Mouse (Mus musculus) liver, embryonic 13.5 days (tissue): ENCODE measurements around the gene Slc12a7. TPM values are rescaled to one million over a fixed set of nuclear protein-coding genes. Genes with fewer than 3 reads are reported as not detected.

Source experiments
- ATAC-seq: fragments of 200-750 bp; cut with Nextera tagmentation; 2 replicates; pipeline ENCODE4 v1.8.0; 2017; ENCODE audit warnings: low read depth, mild to moderate bottlenecking, moderate number of reproducible peaks, moderate library complexity
- DNase-seq: peaks from one replicate; pipeline ENCODE4 v3.0.0; 2022
- H3K27ac ChIP-seq: fragments of 300-500 bp; sonication (generic); 2 replicates; pipeline ENCODE4 v1.5.1; 2015; ENCODE audit warnings: moderate library complexity, mild to moderate bottlenecking, inconsistent platforms
- H3K27me3 ChIP-seq: fragments of 300-500 bp; sonication (generic); 2 replicates; pipeline ENCODE4 v1.6.1; 2015; ENCODE audit warnings: mild to moderate bottlenecking, inconsistent platforms
- H3K36me3 ChIP-seq: fragments of 300-500 bp; sonication (generic); 2 replicates; pipeline ENCODE4 v1.6.1; 2015; ENCODE audit warnings: mild to moderate bottlenecking, inconsistent platforms
- H3K4me1 ChIP-seq: fragments of 300-500 bp; sonication (generic); replicated peaks from 2 replicates; pipeline ENCODE4 v1.6.1; 2015; ENCODE audit warnings: inconsistent platforms
- H3K4me2 ChIP-seq: fragments of 300-500 bp; sonication (generic); 2 replicates; pipeline ENCODE4 v1.6.1; 2015; ENCODE audit warnings: inconsistent platforms, mild to moderate bottlenecking, moderate library complexity
- H3K4me3 ChIP-seq: fragments of 300-500 bp; sonication (generic); replicated peaks from 2 replicates; pipeline ENCODE4 v1.5.1; 2015; ENCODE audit warnings: mild to moderate bottlenecking, inconsistent platforms
- H3K9ac ChIP-seq: fragments of 300-500 bp; sonication (generic); 2 replicates; pipeline ENCODE4 v1.6.1; 2015; ENCODE audit warnings: mild to moderate bottlenecking, inconsistent platforms
- H3K9me3 ChIP-seq: fragments of 300-500 bp; sonication (generic); replicated peaks from 2 replicates; pipeline ENCODE4 v1.6.1; 2016; ENCODE audit warnings: inconsistent platforms
- WGBS: fragments of 180-500 bp; shearing (Covaris S2); methylation state at CpG from one replicate; pipeline ENCODE4 v1.1.7; 2015; ENCODE audit not compliant: insufficient replicate concordance; 5-methylcytosine and 5-hydroxymethylcytosine counted together
- polyA plus RNA-seq: library from polyadenylated mRNA; unstranded; fragments of >200 nt; fragmentation: Nextera tagmentation; extraction: Ambion mirVana; gene quantifications from 2 replicates; pipeline ENCODE4 v1.2.1, GENCODE M21; 2015

Slc12a7 gene
- polyA plus RNA-seq, 1 experiment from 2014 or later, result 6.9 TPM

GRCm38 (mm10) chr13:73777578-73777977 is 44.7 kb downstream of the Slc12a7 start:
- Histone ChIP-seq H3K4me3 (no peak overlapping the region), H3K9me3 (no peaks in the 10 kb centered on the region), H3K27me3 (no peaks in the 10 kb centered on the region), H3K4me2 (no peak overlapping the region), H3K9ac (no peak overlapping the region), H3K36me3 (no peaks in the 10 kb centered on the region), H3K4me1 (peaks cover 24% of the 10 kb centered on the region), H3K27ac (no peak overlapping the region)
- ATAC-seq, result no peak
- no peak for DNase-seq
- 67% methylated on average over 3 of the region's 3 CpGs for WGBS

GRCm38 (mm10) chr13:73782486-73782885 is 49.6 kb downstream of the Slc12a7 start:
- H3K9ac ChIP-seq, result no peak overlapping the region
- H3K9me3 ChIP-seq, result no peaks in the 10 kb centered on the region
- H3K4me2 ChIP-seq, result no peak overlapping the region
- peaks cover 19% of the 10 kb centered on the region; the same call in 1 of the 2 replicates for H3K36me3 ChIP-seq
- no peaks in the 10 kb centered on the region for H3K27me3 ChIP-seq
- no peak overlapping the region for H3K27ac ChIP-seq
- DNase-seq (no peak), ATAC-seq (no peak)
- no peaks in the 10 kb centered on the region; the same call in 1 of the 2 replicates for H3K4me1 ChIP-seq
- H3K4me3 ChIP-seq, result no peak overlapping the region
- WGBS, result 61% methylated on average over 5 of the region's 5 CpGs

GRCm38 (mm10) chr13:73792176-73792575 is 59.3 kb downstream of the Slc12a7 start:
- Histone ChIP-seq H3K4me1 (no peaks in the 10 kb centered on the region), H3K9me3 (no peaks in the 10 kb centered on the region), H3K36me3 (peaks cover 61% of the 10 kb centered on the region), H3K4me3 (no peak overlapping the region), H3K9ac (no peak overlapping the region), H3K4me2 (no peak overlapping the region), H3K27ac (no peak overlapping the region), H3K27me3 (no peaks in the 10 kb centered on the region)
- WGBS, result 83% methylated on average over 4 of the region's 4 CpGs
- no peak for ATAC-seq
- DNase-seq, result no peak

- H3K27ac ChIP-seq, result no peak overlapping the region
- no peak overlapping the region for H3K4me2 ChIP-seq
- 58% methylated on average over 5 of the region's 5 CpGs for WGBS
- ATAC-seq (no peak), DNase-seq (no peak)
- H3K27me3 ChIP-seq, result no peaks in the 10 kb centered on the region
- no peaks in the 10 kb centered on the region for H3K4me1 ChIP-seq
- peaks cover 60% of the 10 kb centered on the region for H3K36me3 ChIP-seq
- no peak overlapping the region for H3K4me3 ChIP-seq
- H3K9me3 ChIP-seq, result no peaks in the 10 kb centered on the region
- H3K9ac ChIP-seq, result no peak overlapping the region
Measured at GRCm38 (mm10) chr13:73793171-73793570, 60.3 kb downstream of the Slc12a7 start.

GRCm38 (mm10) chr13:73799110-73799509 is 66.2 kb downstream of the Slc12a7 start:
- Histone ChIP-seq H3K27me3 (no peaks in the 10 kb centered on the region), H3K4me3 (no peak overlapping the region), H3K27ac (no peak overlapping the region), H3K4me1 (no peaks in the 10 kb centered on the region), H3K36me3 (peaks cover 58% of the 10 kb centered on the region), H3K9ac (no peak overlapping the region), H3K9me3 (no peaks in the 10 kb centered on the region), H3K4me2 (no peak overlapping the region)
- 75% methylated on average over 5 of the region's 5 CpGs for WGBS
- ATAC-seq (no peak), DNase-seq (no peak)

GRCm38 (mm10) chr13:73803450-73804178 is 70.7 kb downstream of the Slc12a7 start:
- Histone ChIP-seq H3K9ac (no peak overlapping the region), H3K4me1 (no peaks in the 10 kb centered on the region), H3K36me3 (peaks cover 24% of the 10 kb centered on the region; the same call in 1 of the 2 replicates), H3K27me3 (no peaks in the 10 kb centered on the region), H3K4me3 (no peak overlapping the region), H3K9me3 (no peaks in the 10 kb centered on the region), H3K27ac (no peak overlapping the region), H3K4me2 (no peak overlapping the region)
- peak; percentile 6 for DNase-seq
- 40% methylated on average over 8 of the region's 8 CpGs for WGBS
- peak; percentile 65 for ATAC-seq

GRCm38 (mm10) chr13:73804914-73805313 is 72.0 kb downstream of the Slc12a7 start:
- H3K4me2 ChIP-seq, result no peak overlapping the region
- H3K4me3 ChIP-seq, result no peak overlapping the region
- no peaks in the 10 kb centered on the region for H3K9me3 ChIP-seq
- no peak overlapping the region for H3K27ac ChIP-seq
- peaks cover 21% of the 10 kb centered on the region for H3K36me3 ChIP-seq
- no peak overlapping the region for H3K9ac ChIP-seq
- no peak for ATAC-seq
- DNase-seq, result no peak
- WGBS, result 82% methylated on average over 5 of the region's 5 CpGs
- H3K27me3 ChIP-seq, result no peaks in the 10 kb centered on the region
- no peaks in the 10 kb centered on the region for H3K4me1 ChIP-seq

GRCm38 (mm10) chr13:73812936-73813335 is 80.0 kb downstream of the Slc12a7 start:
- DNase-seq (no peak), ATAC-seq (no peak)
- Histone ChIP-seq H3K9me3 (no peaks in the 10 kb centered on the region), H3K9ac (no peak overlapping the region), H3K4me2 (no peak overlapping the region), H3K27ac (no peak overlapping the region), H3K4me3 (no peak overlapping the region), H3K4me1 (no peaks in the 10 kb centered on the region), H3K36me3 (peaks cover 38% of the 10 kb centered on the region), H3K27me3 (no peaks in the 10 kb centered on the region)
- WGBS, result 75% methylated on average over 3 of the region's 3 CpGs

- 76% methylated on average over 7 of the region's 7 CpGs for WGBS
- no peak overlapping the region for H3K4me3 ChIP-seq
- H3K36me3 ChIP-seq, result peaks cover 34% of the 10 kb centered on the region
- no peaks in the 10 kb centered on the region for H3K27me3 ChIP-seq
- no peak overlapping the region for H3K4me2 ChIP-seq
- no peak for DNase-seq
- ATAC-seq, result no peak
- no peak overlapping the region for H3K27ac ChIP-seq
- no peaks in the 10 kb centered on the region for H3K9me3 ChIP-seq
- H3K9ac ChIP-seq, result no peak overlapping the region
- no peaks in the 10 kb centered on the region for H3K4me1 ChIP-seq
Measured at GRCm38 (mm10) chr13:73814181-73814580, 81.3 kb downstream of the Slc12a7 start.

GRCm38 (mm10) chr13:73816338-73816737 is 83.4 kb downstream of the Slc12a7 start:
- no peaks in the 10 kb centered on the region for H3K9me3 ChIP-seq
- WGBS, result 62% methylated on average over 6 of the region's 6 CpGs
- no peak overlapping the region for H3K27ac ChIP-seq
- no peak overlapping the region for H3K9ac ChIP-seq
- peaks cover 16% of the 10 kb centered on the region; the same call in 1 of the 2 replicates for H3K36me3 ChIP-seq
- ATAC-seq (no peak), DNase-seq (no peak)
- no peaks in the 10 kb centered on the region for H3K27me3 ChIP-seq
- no peak overlapping the region for H3K4me3 ChIP-seq
- H3K4me1 ChIP-seq, result no peaks in the 10 kb centered on the region
- no peak overlapping the region for H3K4me2 ChIP-seq

GRCm38 (mm10) chr13:73818921-73819320 is 86.0 kb downstream of the Slc12a7 start:
- Histone ChIP-seq H3K27me3 (no peaks in the 10 kb centered on the region), H3K27ac (no peak overlapping the region), H3K36me3 (peaks cover 12% of the 10 kb centered on the region; the same call in 1 of the 2 replicates), H3K9me3 (no peaks in the 10 kb centered on the region), H3K4me3 (no peak overlapping the region), H3K4me2 (no peak overlapping the region), H3K9ac (no peak overlapping the region), H3K4me1 (0 out of 2 replicates have a peak, but pooled peaks cover 5% of the 10 kb centered on the region)
- ATAC-seq, result no peak
- WGBS, result 50% methylated on average over 3 of the region's 3 CpGs
- no peak for DNase-seq

- no peaks in the 10 kb centered on the region for H3K9me3 ChIP-seq
- H3K9ac ChIP-seq, result no peak overlapping the region
- DNase-seq (no peak), ATAC-seq (no peak)
- no peak overlapping the region for H3K4me3 ChIP-seq
- no peaks in the 10 kb centered on the region for H3K36me3 ChIP-seq
- no peaks in the 10 kb centered on the region for H3K27me3 ChIP-seq
- H3K4me2 ChIP-seq, result no peak overlapping the region
- H3K27ac ChIP-seq, result no peak overlapping the region
- WGBS, result 78% methylated on average over 7 of the region's 7 CpGs
- 0 out of 2 replicates have a peak, but pooled peaks cover 7% of the 10 kb centered on the region for H3K4me1 ChIP-seq
Measured at GRCm38 (mm10) chr13:73821251-73821650, 88.4 kb downstream of the Slc12a7 start.
